Mouse (Mus musculus): ENCODE data around the gene Trim28. TPM values are rescaled to one million over a fixed set of nuclear protein-coding genes. Genes with fewer than 3 reads are reported as not detected.

Gene Trim28
- polyA plus RNA-seq, 1 experiment from 2014 or later = 245 TPM

DNA sequence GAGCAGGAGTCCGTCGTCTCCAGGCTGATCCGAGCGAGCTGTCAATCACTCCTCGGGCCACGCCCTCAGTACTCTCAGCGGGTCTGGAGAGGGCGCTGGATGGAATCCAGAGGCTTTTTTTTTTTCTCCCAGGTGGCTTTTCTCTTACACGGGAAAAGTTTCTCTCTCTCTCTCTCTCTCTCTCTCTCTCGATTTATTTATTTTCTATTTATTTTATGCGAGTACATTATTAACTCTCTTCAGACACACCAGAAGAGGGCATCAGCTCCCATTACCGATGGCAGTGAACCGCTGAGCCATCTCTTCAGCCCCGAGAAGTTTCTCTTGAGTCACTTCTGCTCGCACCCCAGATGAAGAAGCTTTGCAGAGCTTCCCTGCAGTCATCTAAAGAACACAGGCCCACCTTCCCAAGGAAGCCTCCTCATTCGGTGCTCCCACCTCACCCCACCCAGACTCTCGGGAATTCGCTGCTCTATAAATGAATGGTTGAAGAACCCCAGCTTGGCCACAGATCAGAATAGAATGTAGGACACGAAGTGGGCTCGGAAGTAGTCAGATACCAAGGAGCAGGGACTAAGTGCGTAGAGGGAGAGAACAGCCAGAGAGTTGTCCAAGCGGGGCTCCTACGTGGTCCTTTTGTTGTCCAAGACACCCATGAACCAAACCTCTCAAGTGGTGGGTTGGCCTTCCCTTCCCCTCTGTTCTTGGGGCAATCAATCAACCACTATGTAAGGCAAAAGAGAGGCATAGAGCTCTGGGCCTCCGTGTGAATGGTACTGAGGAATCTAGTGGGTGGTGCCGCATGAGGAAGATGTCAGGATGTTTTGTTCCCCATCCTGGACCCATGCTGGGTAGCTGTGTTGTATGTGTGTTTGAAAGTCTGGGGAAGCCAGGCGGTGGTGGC, 11.3 kb downstream of the Trim28 start, which contains the start of gene Zbtb45:
Zbtb45 (minus strand) TSS at position 30 of the 904 bp plus-strand sequence.
- Histone ChIP-seq H3K4me2 (replicated peaks; ENCODE audit: low read depth, low read length) (peak within 1 kb of the TSS; percentile 66), H3K9me3 (ENCODE audit: low read length) (no peaks in the 10 kb centered on the region), H3K4me3 (ENCODE audit: low read length) (peak within 1 kb of the TSS; percentile 77), H3K27me3 (ENCODE audit: insufficient read depth, low read length) (no peaks in the 10 kb centered on the region), H3K9ac (replicated peaks; ENCODE audit: low read length) (peak within 1 kb of the TSS; percentile 94), H3K27ac (ENCODE audit: low read length) (peak within 1 kb of the TSS; percentile 99), H3K36me3 (ENCODE audit: insufficient read depth, low read length) (peaks cover 23% of the 10 kb centered on the region), H3K4me1 (ENCODE audit: insufficient read depth, low read length) (peaks cover 31% of the 10 kb centered on the region)
- WGBS = 12% methylated on average over 26 of the region's 26 CpGs
- ATAC-seq (ENCODE audit: low FRiP score, low TSS enrichment) = no peak

DNA sequence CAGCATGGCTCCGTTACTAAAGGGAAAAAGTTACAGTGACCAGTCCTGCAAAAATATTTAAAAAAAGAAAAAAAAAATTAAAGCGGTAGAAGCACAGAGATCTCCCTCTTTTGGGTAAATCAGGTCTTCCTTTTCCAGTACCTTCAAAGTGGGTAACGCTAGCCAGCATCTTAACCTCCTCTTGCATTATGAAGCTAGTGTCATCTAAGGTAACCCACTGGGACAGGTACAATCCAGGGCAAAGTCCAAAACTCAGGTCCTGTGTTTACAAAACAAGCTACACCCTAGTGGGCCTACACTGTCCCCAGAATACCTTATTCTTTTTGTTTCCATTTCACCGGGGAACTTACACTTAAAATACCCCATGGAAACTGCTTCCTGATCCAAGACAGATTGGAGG, 14.8 kb downstream of the Trim28 start:
- no peak for ATAC-seq (ENCODE audit: low FRiP score, low TSS enrichment)
- Histone ChIP-seq H3K9me3 (ENCODE audit: low read length) (no peaks in the 10 kb centered on the region), H3K4me1 (ENCODE audit: insufficient read depth, low read length) (peaks cover 10% of the 10 kb centered on the region), H3K36me3 (ENCODE audit: insufficient read depth, low read length) (no peaks in the 10 kb centered on the region), H3K27ac (ENCODE audit: low read length) (no peak overlapping the region), H3K4me3 (ENCODE audit: low read length) (no peak overlapping the region), H3K27me3 (ENCODE audit: insufficient read depth, low read length) (no peaks in the 10 kb centered on the region), H3K9ac (replicated peaks; ENCODE audit: low read length) (no peak overlapping the region), H3K4me2 (replicated peaks; ENCODE audit: low read depth, low read length) (no peak overlapping the region)
- 60% methylated on average over 4 of the region's 4 CpGs for WGBS

DNA sequence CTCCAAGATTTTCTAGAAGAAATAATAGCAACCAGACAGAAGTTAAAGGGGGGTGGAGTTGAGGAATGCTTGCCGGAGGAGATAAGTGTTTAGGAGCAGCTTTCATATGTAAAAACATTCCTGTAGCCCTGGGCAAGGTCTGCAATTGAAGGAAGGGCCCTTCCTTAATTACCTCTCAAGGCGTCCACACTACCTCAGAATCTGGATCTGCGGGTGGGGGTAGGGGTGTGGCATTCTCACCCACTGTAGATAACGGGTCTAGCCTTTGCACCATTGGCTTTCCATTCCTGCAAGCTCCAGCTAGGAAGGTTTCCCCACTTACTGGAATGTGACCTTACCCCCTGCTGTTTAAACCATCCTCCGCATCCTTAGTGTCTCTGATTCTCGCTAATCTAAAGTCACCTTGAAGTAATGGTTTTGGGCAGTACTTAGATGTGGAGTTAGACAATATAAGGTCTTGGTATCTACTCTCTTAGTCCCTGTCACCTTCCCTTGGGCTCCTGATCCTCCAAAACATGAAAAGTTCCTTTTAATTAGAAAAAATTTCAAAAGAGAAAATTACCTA, 15.4 kb downstream of the Trim28 start:
- H3K9me3 ChIP-seq (ENCODE audit: low read length) = no peaks in the 10 kb centered on the region
- no peak overlapping the region for H3K4me2 ChIP-seq (replicated peaks; ENCODE audit: low read depth, low read length)
- H3K4me1 ChIP-seq (ENCODE audit: insufficient read depth, low read length) = peaks cover 6% of the 10 kb centered on the region; the same call in 1 of the 2 replicates
- no peak for ATAC-seq (ENCODE audit: low FRiP score, low TSS enrichment)
- WGBS = 40% methylated on average over 6 of the region's 6 CpGs
- no peak overlapping the region for H3K9ac ChIP-seq (replicated peaks; ENCODE audit: low read length)
- no peak overlapping the region for H3K27ac ChIP-seq (ENCODE audit: low read length)
- H3K27me3 ChIP-seq (ENCODE audit: insufficient read depth, low read length) = no peaks in the 10 kb centered on the region
- H3K4me3 ChIP-seq (ENCODE audit: low read length) = no peak overlapping the region
- H3K36me3 ChIP-seq (ENCODE audit: insufficient read depth, low read length) = no peaks in the 10 kb centered on the region

DNA sequence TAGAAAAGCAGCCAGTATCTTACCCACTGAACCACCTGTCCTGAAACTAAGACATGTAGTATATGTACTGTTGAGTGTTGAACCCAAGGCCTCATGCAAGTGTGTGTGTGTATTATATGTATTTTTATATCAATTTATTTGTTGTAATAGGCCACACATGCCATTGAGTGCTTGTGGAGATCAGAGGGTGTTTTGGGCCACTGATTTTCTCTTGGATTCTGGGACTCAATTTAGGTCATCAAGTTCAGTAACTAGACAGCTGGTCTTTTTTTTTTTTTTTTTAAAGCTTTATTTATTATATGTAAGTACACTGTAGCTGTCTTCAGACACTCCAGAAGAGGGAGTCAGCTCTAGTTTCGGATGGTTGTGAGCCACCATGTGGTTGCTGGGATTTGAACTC, 16.3 kb downstream of the Trim28 start:
- Histone ChIP-seq H3K9me3 (ENCODE audit: low read length) (no peaks in the 10 kb centered on the region), H3K36me3 (ENCODE audit: insufficient read depth, low read length) (no peaks in the 10 kb centered on the region), H3K4me3 (ENCODE audit: low read length) (no peak overlapping the region), H3K27me3 (ENCODE audit: insufficient read depth, low read length) (no peaks in the 10 kb centered on the region), H3K4me2 (replicated peaks; ENCODE audit: low read depth, low read length) (no peak overlapping the region), H3K27ac (ENCODE audit: low read length) (no peak overlapping the region), H3K9ac (replicated peaks; ENCODE audit: low read length) (no peak overlapping the region), H3K4me1 (ENCODE audit: insufficient read depth, low read length) (peaks cover 5% of the 10 kb centered on the region; the same call in 1 of the 2 replicates)
- 90% methylated on average over 1 of the region's 1 CpGs for WGBS
- no peak for ATAC-seq (ENCODE audit: low FRiP score, low TSS enrichment)

DNA sequence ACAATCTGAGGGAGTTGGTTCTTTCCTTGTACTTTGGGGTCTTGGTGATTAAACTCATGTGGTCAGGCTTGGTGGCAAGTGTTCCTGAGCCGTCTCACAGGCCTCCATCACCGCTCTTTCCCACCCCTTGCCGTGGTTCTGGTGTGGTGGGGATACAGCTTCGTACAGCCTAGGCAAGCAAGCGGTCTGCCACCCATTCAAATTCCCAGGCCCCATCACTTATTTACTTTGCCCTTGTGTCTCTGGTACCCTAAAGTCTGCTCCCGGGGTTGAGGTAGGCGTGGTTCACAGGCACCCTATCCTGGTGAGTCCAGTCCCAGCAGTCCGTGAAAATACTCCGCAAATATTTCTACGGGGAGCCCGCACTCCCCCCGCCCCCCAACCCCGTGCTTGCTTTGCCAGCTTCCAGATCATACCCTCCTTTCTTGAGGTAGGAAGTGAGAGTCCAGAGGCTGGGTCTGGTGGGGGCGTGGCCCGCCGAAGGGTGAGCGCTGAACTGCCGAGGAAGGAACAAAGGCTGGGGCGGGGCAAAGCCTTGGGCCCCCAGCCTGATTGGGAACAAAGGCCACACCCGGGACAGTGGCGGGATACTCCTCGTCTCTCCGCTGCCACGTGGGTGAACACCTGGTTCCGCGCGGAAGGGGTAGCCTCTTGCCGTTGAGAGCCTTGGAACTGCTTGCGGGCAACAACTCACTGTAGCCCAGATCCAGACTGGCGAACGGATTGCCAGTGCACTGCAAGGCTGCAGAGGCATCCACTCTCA, 24.0 kb downstream of the Trim28 start:
- Histone ChIP-seq H3K4me1 (ENCODE audit: insufficient read depth, low read length) (peaks cover 15% of the 10 kb centered on the region), H3K4me3 (ENCODE audit: low read length) (peak overlapping the region; percentile 95), H3K9me3 (ENCODE audit: low read length) (no peaks in the 10 kb centered on the region), H3K36me3 (ENCODE audit: insufficient read depth, low read length) (peaks cover 25% of the 10 kb centered on the region), H3K27ac (ENCODE audit: low read length) (peak overlapping the region; percentile 100), H3K9ac (replicated peaks; ENCODE audit: low read length) (peak overlapping the region; percentile 98), H3K4me2 (replicated peaks; ENCODE audit: low read depth, low read length) (peak overlapping the region; percentile 98), H3K27me3 (ENCODE audit: insufficient read depth, low read length) (no peaks in the 10 kb centered on the region)
- peak; percentile 79 for ATAC-seq (ENCODE audit: low FRiP score, low TSS enrichment)
- WGBS = 3% methylated on average over 31 of the region's 31 CpGs

DNA sequence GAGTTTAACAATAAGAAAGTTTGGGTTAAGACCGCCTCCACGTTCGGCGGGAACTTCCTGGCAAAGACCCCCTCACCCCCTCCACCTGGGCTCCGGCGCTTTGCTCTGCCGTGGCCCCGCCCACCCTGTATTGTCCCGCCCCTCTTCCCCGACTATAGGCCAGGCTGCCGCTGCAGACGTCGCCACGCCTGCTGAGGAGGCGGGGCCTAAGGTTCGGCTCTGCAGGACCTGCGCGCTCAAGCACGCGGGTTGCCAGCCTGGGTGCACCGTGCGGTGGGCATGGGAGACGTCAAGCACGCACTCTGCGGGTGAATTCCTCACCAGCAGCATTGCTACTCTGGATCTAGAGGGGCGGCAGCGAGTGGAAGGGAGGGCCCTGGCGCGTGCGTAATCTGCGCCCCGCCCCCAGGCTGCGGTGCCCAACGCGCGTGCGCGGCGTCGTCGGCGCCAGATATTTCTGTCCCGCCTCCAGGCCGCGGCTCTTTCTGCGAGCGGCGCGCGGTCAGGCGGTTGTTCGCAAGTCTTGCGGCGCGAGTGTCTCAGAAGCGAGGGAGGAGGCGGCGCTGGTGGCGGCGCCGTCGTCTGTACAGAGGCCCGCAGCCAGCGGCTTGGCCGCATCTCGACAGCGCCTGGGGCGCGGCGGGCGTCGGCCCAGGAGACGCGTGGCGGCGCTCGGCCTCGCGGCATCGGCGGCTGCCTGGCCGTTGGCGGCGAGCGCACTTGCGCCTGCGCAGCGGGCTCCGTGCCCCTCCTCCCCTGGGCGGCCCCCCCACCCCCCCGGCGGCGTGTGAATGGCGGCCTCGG, 25.2 kb downstream of the Trim28 start:
- Histone ChIP-seq H3K4me2 (replicated peaks; ENCODE audit: low read depth, low read length) (peak overlapping the region; percentile 98), H3K4me1 (ENCODE audit: insufficient read depth, low read length) (peaks cover 15% of the 10 kb centered on the region), H3K27ac (ENCODE audit: low read length) (peak overlapping the region; percentile 100), H3K9ac (replicated peaks; ENCODE audit: low read length) (peak overlapping the region; percentile 98), H3K27me3 (ENCODE audit: insufficient read depth, low read length) (no peaks in the 10 kb centered on the region), H3K9me3 (ENCODE audit: low read length) (no peaks in the 10 kb centered on the region), H3K36me3 (ENCODE audit: insufficient read depth, low read length) (peaks cover 37% of the 10 kb centered on the region), H3K4me3 (ENCODE audit: low read length) (peak overlapping the region; percentile 95)
- under 1% methylated on average over 56 of the region's 95 CpGs for WGBS
- peak; percentile 87 for ATAC-seq (ENCODE audit: low FRiP score, low TSS enrichment)

DNA sequence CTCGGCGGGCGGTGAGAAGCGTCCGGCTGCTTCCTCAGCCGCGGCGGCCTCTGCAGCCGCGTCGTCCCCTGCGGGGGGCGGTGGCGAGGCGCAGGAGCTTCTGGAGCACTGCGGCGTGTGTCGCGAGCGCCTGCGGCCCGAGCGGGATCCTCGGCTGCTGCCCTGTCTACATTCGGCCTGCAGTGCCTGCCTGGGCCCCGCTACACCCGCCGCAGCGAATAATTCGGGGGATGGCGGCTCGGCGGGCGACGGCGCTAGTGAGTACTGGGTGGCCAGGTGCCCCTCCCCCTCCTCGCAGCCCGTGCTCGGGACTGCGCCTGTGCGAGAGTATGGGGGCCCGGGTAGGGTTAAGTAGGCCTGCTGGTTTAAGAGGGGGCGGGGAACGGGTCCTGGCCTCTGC, 25.9 kb downstream of the Trim28 start:
- Histone ChIP-seq H3K4me2 (replicated peaks; ENCODE audit: low read depth, low read length) (peak overlapping the region; percentile 98), H3K9me3 (ENCODE audit: low read length) (no peaks in the 10 kb centered on the region), H3K4me3 (ENCODE audit: low read length) (peak overlapping the region; percentile 95), H3K27ac (ENCODE audit: low read length) (peak overlapping the region; percentile 100), H3K4me1 (ENCODE audit: insufficient read depth, low read length) (peaks cover 15% of the 10 kb centered on the region), H3K27me3 (ENCODE audit: insufficient read depth, low read length) (no peaks in the 10 kb centered on the region), H3K9ac (replicated peaks; ENCODE audit: low read length) (peak overlapping the region; percentile 98), H3K36me3 (ENCODE audit: insufficient read depth, low read length) (peaks cover 44% of the 10 kb centered on the region)
- 0% methylated on average over 37 of the region's 44 CpGs for WGBS
- ATAC-seq (ENCODE audit: low FRiP score, low TSS enrichment) = peak; percentile 62

DNA sequence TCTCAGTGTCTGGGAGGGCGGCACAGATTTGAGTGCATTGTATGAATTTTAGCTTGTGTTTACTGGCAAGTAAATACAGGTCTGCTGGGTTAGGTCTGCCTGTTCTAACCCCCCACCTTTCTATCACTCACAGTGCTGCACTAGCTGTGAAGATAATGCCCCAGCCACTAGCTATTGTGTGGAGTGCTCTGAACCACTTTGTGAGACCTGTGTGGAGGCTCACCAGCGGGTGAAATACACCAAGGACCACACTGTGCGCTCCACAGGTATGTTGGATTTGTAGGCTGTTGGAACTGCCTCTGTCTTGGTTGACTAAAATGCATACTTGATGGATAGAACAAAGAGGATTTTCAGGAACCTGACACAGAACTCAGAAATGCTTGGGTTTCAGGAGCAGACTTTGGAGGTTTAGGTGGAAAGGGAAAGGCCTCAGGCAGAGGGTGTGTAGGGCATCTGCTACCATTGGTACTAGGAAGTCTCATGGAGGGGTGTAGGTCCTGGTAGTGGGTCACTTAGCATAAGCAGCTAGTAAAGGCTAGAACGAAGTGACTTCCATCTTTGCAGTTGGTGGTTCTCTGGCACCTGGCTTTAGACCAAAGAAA, 26.7 kb downstream of the Trim28 start:
- H3K27me3 ChIP-seq (ENCODE audit: insufficient read depth, low read length) = no peaks in the 10 kb centered on the region
- H3K36me3 ChIP-seq (ENCODE audit: insufficient read depth, low read length) = peaks cover 52% of the 10 kb centered on the region
- peak overlapping the region; percentile 100; the same call in 1 of the 2 replicates for H3K27ac ChIP-seq (ENCODE audit: low read length)
- H3K9me3 ChIP-seq (ENCODE audit: low read length) = no peaks in the 10 kb centered on the region
- H3K4me3 ChIP-seq (ENCODE audit: low read length) = peak overlapping the region; percentile 95
- peak overlapping the region; percentile 98 for H3K9ac ChIP-seq (replicated peaks; ENCODE audit: low read length)
- 29% methylated on average over 4 of the region's 4 CpGs for WGBS
- peak overlapping the region; percentile 98 for H3K4me2 ChIP-seq (replicated peaks; ENCODE audit: low read depth, low read length)
- H3K4me1 ChIP-seq (ENCODE audit: insufficient read depth, low read length) = peaks cover 15% of the 10 kb centered on the region
- no peak for ATAC-seq (ENCODE audit: low FRiP score, low TSS enrichment)

DNA sequence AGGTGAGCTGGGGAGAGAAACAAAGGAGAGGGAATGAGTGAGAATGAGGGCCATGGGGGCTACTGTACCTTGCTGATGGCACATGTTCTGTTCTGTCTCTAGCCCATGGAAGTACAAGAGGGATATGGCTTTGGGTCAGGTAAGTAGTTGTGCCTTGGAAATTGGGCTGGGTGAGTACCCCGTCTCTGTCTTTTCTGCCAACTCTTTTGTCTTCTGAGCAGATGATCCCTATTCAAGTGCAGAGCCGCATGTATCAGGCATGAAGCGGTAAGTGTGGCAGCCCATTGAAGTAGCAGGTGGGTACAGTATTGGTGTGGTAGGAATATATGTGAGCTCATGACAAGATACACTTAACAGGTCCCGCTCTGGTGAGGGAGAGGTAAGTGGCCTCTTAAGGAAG, 30.1 kb downstream of the Trim28 start:
- 97% methylated on average over 4 of the region's 4 CpGs for WGBS
- Histone ChIP-seq H3K4me1 (ENCODE audit: insufficient read depth, low read length) (peaks cover 25% of the 10 kb centered on the region), H3K4me3 (ENCODE audit: low read length) (no peak overlapping the region), H3K27me3 (ENCODE audit: insufficient read depth, low read length) (no peaks in the 10 kb centered on the region), H3K27ac (ENCODE audit: low read length) (no peak overlapping the region), H3K36me3 (ENCODE audit: insufficient read depth, low read length) (peaks cover 73% of the 10 kb centered on the region), H3K9me3 (ENCODE audit: low read length) (no peaks in the 10 kb centered on the region), H3K4me2 (replicated peaks; ENCODE audit: low read depth, low read length) (no peak overlapping the region), H3K9ac (replicated peaks; ENCODE audit: low read length) (no peak overlapping the region)
- ATAC-seq (ENCODE audit: low FRiP score, low TSS enrichment) = no peak
